Mouse (Mus musculus) liver, adult 2 months (tissue): ENCODE data around the gene Tanc2.

Experiments used
- CTCF ChIP-seq: fragments of 200-500 bp; IDR thresholded peaks from 2 replicates; pipeline ENCODE4 v1.5.1; 2011; ENCODE audit warnings: low read depth, low read length, control low read depth
- POLR2A ChIP-seq: fragments of 200-500 bp; IDR thresholded peaks from 2 replicates; pipeline ENCODE4 v1.6.1; 2011; ENCODE audit warnings: low read length, control low read depth; ENCODE audit not compliant: insufficient read depth; ENCODE audit errors: extremely low read depth

GRCm38 (mm10) chr11:105952911-105953386, 363.2 kb downstream of the Tanc2 start, which contains the start of gene Cyb561:
- TF ChIP-seq POLR2A (no peak), CTCF (no peak)
